Mouse (Mus musculus) cerebellum, postnatal 4 days (tissue): ENCODE measurements around the gene Arl2.

Experiments
- DNase-seq, 2 experiments: peaks; one replicate each; pipeline ENCODE4 v3.0.0; 2022; ENCODE audit warnings: low spot score in 2 of 2, mixed read lengths in 1 of 2

Gene Arl2

DNA sequence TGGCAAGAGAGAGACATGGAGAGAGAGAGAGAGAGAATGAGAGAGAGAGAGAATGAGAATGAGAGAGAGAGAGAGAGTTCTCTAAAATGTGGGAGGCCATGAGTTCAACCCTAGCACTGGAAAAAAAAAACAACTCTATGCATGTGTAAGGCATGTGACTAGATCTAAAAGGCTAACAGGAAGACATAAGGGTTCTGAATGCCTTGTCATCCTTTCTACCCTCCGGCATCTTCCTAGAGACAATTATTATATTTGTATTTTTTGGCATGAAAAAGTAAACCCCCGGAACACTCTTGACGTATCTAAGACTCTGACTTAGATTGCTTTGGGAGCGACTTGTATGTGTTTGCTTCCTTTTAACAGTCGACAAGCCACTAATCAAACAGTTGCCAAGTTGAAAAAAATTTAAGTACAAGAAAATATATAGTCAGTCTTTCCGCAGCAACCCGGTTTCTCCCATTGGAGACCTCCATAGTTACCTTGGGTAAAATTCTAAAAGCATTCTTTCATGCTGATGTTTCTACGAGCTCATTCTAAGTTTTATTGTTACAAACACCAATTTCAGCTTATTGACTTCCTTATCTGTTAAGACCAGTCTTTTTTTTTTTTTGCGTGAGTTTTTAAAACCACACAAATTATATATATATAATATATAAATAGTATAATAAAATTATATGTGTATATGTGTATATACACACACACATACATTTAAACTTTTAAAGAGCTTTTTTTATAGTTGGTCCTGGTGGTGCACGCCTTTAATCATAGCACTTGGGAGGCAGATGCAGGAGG, 14.4 kb downstream of the Arl2 start:
- no peak for DNase-seq

DNA sequence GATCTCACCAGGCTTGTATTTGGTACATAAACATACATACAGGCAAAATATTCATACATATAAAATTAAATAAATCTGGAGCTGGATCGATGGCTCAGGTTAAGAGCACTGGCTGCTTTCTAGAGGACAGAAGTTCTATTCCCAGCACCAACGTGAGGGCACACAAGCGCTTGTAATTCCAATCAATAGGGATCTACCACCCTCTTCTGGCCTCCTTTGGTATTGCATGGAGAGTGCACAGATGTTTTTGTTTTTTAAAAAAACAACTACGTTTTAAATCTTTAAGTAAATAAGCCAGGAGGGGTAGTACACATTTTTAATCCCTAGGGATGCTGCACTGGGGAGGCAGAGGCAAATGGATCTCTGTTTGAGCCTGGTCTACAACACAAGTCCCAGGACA, 15.1 kb downstream of the Arl2 start:
- peak in 1 of 2 experiments; percentile 44 for DNase-seq

DNA sequence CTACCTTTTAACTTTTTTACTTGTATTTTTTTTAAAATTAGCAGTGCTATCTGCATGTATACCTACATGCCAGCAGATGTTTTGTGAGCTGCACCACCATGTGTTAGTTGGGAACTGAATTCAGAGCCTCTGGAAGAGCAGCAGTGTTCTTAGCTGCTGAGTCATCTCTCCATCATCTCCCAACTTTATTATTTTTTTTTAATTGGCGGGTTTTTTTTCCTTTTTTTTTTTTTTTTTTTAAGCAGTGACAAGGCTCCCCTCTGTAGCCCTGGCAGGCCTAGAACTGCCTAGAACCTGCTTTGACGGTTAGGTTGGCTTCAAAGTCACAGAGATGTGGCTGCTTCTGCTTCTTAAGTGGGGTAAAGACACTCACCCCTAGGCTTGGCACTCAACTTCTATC, 16.4 kb downstream of the Arl2 start:
- no peak for DNase-seq

DNA sequence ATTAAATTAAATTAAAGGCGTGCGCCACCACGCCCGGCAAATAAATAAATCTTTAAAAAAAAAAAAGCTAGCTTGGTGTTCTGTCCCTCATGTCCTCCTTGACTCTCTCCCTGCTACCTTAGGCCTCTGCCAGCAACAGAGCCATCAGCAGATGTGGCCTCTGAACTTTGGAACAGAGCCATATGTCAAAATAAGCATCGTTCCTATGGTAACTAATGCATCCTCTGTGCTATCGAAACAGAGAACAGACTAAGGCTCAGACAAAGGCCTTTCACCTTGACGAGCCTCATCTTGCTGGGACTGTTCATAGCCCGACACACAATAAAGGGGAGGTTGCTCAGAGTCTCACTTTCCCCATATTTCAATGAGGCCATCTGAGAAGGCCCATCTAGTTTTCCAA, 18.0 kb downstream of the Arl2 start:
- DNase-seq, result no peak

DNA sequence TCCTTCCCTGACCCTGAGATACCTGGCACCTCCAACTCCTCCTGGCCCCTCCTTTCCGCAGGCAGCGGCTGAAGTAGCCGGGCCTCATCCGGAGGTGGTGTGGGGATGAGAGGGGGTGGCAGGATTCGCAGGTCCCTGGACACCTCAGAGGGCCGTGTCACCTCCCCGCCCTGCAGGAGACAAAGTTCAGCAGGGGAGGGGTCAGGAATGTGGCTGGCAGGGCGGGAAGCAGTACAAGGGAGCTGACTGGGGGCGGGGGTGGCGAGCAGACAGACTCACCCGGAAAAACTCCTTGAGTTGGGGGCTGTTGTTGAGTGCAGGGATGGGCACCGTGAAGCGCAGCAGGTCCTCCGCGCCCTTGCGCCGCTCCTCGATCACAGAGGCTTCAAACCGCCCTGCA, 19.6 kb downstream of the Arl2 start:
- DNase-seq, result no peak

DNA sequence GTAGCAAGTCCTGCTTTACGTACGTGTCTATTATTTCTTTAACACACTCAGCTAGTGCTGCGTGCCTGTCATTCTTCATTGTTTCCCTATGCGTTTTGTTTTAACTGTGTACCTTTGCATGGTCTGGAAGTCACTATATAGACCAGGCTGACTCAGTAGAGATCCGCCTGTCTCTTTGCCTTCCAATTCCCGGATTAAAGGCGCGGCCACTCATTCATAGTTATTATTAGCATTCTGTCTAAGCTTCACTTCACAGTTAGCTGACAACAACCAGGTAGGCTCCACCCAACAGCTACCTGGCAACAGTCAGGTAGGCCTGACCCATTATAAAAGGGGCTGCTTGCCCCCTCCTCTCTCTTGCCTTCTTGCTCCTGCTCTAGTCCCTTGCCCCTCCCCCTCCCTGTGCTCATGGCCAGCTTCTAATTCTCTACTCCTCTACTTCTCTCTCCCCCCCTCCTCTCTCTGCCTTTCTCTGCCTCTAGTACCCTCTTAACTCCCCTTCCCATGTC, 22.6 kb downstream of the Arl2 start:
- peak in 1 of 2 experiments; percentile 25 for DNase-seq

DNA sequence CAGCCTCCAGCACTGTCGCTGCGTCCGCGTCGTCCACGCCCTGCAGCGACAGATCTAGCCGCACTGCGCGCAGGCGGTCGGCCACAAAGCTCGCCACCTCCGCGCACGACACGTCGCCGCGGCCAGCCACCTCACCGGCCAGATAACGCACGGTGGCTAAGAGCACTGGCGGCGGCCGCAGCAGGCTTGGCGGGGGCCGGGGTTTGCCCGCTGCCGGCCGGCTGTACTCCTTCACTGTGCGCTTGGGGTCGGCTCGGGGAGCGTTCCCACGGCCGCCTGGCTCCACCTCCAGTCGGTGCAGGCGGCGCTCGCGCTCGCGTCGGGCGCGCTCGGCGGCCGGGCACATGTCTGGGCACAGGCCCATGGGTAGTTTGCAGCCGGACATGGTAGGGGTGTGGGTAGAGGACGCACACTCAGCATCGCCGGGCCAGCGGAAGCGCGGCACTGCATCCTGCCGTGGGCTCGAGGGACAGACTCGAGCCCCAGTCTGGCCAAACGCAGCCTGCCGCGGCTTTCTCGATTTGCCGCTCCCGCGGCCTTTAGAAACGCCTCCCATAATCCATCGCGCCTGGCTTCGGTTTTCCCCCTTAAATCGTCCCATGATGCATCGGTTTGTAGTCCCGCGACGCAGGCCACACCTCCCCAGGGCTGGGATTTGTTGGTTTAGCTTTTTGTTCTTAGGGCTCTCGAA, 23.2 kb downstream of the Arl2 start, which contains the start of gene Sac3d1:
Sac3d1 (minus strand) TSS at position 665 of the 691 bp plus-strand sequence.
- peak; percentile 76 to 83 for DNase-seq

DNA sequence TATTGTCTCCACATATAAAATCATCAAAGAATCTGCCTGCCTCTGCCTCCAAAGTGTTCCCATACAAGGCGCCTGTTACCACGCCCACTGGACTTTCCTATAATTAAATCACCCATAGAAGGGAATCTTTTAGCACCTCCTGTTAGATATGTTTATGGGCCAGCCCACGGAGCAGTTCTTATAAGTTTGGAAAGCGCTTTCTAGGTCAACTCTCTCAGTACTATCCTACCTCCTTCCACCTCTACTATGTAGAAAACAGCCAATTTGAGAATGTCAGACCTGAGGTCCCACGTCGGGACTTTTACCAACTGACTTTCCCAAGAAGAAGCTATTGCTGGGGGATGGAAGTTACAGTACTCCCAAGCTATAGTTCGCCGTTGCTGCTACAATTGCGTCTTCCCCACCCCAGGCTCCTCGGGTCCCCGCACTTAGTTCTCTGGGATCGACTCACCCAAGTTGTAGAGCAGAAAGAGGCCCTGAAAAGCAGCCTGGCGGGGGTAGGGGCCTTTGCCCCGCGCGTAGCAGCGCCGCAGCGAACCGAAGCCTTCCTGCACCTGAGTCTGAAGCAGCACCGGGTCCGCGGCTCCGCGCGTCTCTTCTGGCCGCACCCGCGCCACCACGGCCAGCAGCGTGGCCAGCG, 23.9 kb downstream of the Arl2 start:
- DNase-seq, result no peak

DNA sequence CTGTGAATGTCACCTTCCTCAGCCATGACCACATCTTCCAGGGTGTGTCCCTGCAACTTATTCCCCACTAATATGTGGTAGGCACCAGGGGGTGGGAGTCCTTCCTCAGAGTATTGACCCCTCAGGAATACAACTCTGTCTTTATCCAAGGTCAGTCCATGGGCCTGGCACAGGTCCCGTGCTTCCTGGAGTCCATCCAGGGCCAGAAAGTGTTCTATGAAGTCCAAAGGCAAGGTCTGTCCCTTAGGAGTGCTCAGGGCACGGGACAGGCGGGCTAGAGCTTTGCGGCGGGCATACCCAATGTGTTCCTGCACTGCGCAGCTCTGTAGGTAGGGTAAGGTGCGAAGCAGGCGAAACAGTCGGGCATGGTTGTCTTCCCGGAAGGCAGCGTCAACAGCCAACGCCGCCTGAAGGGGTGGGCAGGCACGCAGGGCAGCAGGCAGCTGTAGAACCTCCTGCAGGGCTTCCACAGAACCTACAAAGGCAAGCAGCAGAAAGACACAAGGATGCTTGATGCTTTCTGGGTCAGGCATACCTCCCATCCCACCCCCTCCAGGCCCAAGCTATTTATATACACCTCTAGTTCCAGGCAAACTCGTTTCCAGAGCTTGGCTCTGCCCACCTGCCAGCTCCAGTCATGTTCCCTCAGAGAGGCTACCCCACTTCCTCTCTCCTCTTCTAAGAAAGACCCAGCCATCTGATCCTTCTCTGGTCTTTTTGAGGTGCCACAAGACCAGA, 25.1 kb downstream of the Arl2 start:
- DNase-seq, result no peak

DNA sequence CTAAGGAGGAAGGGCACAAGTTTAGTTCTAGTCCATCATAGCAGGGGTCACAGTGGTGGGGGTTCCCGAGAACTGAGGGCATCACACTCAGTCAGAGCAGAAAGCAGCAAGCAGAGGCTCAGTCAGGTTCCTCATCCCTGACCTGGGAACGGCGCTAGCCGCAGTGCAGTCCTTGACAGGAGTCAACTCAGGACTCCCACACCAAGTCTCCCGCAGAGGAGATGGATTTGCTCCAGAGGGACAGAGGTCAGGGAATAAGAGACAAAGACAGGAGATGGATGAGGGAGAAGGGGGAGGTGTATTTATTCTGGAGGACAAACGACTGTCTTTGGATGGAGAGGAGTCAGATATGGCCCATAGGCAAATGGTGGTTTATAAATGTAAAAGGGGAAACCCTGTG, 28.2 kb downstream of the Arl2 start:
- no peak for DNase-seq

DNA sequence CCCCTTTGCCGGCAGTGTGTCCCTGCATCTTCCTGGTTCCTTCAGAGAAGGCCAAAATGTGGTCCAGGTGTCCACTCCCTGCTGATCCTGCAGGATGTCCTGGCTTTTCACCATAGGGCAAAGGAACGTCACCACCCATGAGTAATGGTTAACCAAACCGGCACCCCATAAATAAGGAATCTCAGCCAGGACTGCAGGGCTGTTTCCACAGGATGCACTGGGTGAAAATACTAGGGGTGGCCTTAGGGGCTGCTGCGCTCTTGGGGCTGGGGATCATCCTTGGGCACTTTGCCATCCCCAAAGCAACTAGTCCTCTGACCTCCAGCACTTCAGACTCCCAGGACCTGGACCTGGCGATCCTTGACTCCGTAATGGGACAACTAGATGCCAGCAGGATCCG, 35.8 kb downstream of the Arl2 start, which contains the start of gene Naaladl1:
Naaladl1 (plus strand) TSS at position 197 of the 400 bp plus-strand sequence.
- no peak for DNase-seq

DNA sequence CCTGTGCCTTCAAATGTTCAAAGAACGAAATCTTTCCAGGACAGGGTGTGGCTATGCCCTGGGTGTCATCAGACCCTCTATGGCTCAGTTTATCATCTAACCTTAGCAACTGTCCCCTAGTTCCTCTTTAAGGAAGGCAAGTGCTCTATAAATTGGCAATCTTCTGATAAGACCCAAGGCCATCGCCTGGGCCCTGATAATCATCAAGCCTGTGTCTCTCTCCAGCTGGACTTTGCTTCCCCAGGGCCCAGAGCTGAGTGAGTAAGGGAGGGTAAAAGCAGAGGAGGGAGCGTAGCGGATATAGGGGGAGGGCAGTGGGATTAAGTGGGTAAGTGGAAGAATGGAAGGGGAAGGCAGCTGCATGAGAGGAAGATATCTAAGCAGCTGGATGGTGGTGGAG, 36.9 kb downstream of the Arl2 start:
- no peak for DNase-seq

DNA sequence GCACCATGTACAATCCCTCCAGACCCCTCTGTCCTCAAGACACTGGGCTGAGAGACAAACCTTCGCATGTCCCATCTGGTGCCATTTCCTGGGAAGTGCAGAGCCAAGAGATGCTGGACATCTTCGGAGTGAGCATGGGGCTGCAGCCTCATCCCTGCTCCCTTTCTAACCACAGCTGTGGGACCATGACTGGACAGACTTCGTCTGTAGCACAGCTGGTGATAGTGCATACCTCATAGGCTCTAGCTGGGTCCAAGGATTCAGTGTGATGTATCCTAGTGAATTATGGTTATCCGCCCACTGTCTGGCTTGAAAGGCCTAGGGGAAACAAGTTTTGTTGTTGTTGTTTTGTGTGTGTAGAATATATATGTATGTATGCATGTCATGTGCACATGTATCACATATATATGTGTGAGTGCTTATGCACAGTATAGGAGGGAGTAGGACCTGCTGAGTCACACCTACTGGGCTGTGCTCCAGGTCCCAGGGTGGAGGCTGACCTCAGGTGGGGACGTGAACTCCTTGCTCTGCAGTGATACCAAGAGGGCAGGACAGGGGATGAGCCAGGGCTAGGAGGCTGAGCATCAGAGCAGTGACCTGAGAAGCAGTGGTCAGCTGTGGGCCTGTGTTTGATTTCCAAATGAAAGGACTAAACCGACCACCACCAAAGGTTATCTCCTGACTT, 39.0 kb downstream of the Arl2 start:
- no peak for DNase-seq

DNA sequence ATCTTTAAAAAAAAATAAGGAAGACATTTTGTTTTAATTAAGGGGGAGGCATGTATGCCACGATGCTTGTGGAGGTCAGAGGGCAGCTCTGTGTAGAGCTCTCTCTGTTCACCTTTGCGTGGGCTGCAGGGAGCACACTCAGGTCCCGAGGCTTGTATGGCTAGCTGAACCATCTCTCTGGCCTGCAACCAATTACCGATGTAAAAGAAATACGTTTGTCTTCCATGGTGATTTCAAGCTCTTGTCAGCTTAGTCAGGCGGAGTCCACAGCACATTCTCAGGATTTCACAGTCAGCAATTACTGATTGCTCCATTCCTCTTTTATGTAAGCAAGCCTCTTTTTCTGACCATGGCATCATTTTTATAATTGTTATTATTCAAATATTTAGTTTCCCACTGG, 40.2 kb downstream of the Arl2 start:
- DNase-seq, result no peak

DNA sequence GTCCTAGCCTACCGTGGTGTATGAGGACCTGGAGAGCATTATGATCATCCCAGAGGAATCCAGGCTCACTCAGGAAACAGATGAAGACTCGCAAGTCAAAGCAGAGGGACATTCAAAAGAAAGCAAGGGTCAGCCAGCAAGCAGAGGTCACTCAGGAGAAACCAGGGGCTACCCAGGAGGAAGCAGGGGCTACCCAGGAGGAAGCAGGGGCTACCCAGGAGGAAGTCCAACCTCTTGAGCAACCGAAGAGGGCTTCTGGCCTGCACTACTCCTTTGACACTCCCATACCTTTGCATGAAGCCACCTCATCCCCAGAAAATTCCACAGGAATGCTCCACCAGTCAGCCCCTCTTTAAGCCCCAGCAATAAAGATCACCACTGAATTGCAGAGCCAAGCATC, 43.5 kb downstream of the Arl2 start:
- no peak for DNase-seq

DNA sequence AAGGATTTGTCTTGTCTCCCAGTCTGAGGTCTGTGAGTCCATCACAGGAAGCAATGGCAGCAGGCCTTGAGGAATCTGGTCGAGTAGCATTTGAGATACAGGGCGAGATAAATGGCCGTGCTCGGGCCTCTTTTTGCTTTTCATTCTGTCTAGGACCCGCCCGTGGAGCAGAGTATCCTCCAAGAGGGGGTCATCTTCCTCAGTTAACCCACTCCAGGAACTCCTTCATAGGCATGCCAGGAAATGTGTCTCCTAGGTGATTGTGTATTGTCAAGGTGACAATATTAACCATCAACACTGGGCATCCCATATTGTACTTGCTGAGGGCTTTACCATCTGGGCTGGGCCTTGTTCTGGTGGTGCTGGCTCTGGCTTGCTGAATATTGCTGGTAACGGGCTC, 47.2 kb downstream of the Arl2 start, which contains the start of gene AC131692.1:
AC131692.1 (plus strand) TSS at position 301 of the 400 bp plus-strand sequence.
- no peak for DNase-seq

DNA sequence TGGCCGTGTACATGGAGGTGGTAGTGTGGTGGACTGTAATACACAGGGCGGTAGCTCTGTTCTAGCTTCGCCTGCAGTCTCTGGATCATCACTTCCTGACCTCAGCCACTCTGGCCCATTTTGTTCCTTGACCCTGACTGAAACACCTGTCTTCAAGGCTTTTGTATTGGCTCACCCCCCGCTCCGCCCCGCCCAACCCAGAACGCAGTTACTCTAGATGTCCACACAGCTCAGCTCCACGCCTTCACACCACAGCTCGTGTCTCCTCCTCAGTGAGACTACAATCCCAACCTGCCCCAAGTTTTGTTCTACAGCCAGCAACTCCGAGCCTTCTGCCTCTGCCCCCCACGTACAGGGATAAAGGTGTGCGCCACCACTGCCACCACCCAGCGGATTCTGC, 52.5 kb downstream of the Arl2 start:
- DNase-seq, result no peak

DNA sequence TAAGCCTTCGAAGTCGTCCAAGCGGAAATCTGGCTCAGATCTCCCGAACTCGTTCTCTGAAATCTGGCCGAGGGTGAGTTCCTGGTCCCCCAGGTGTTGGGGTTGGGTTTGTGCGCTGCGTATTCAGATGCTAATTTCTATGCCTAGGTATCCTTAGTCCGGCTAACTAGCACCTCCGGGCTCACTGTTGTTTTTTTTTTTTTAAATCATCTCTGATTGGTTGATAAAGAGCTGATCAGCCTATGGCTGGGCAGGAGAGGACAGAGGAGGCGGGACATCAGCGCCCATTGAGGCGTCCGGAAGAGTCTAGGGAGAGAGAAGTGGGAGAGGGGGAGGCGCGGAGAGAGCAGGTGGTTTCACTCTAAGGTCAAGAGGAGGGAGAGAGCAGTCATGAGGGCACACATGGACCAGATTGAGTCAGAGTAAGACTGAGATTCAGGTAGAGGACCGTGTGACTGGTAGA, 55.9 kb downstream of the Arl2 start:
- DNase-seq, result peak in 1 of 2 experiments; percentile 56

DNA sequence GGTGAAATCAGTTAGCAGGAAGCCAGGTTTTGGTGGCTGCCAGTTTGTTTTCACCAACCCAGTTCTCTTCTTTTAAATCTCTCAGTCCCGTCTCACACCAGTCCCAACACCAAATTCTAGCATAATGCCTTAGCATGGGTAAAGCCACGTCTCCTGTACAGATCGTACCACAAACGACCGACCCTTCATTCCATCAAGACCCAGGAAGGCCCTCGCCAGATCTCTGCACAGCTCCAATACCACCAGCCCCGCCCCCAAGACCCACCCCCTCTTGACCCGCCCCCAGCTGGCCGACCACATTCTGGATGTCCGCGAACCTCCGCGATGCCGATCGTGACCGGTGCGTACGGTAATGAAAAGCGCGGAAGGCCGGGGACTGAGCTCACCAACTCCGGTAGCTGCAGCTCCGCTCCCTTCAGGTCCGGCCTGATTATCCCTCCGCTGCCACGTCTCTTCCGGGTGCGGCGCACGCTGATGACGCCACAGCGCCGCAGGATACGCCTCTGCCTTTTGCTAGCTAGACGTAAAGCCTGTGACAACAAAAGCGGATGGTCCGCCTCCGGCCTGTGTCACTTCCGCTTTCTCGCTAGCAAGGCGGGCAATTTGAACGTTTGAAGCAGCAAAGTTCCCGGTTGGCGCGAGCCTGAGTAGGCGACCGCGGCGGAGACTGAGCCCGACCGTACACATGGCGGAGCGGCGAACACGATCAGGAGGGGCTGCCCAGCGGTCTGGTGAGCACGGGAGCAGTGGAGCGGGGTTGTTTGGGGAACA, 56.7 kb downstream of the Arl2 start, which contains the start of the genes Zfpl1 and Cdca5:
Zfpl1 (minus strand) TSS at position 479 of the 771 bp plus-strand sequence.
Cdca5 (plus strand) TSS at position 506 of the 771 bp plus-strand sequence.
- peak; percentile 96 to 98 for DNase-seq
